Mouse (Mus musculus) thymus, postnatal 25 days (tissue): Measurements from ENCODE around the gene Pus7l.
A peak's percentile ranks its signal among the peaks of the same experiment; 100 is the strongest.
"Not testable (repeated sequence)": the region's sequence is repeated elsewhere in the genome, so short reads cannot be mapped to it uniquely, and the experiment has no call there.

ENCODE experiments used
- DNase-seq: peaks from one replicate; pipeline ENCODE4 v3.0.0; 2022

The Pus7l gene

GRCm38 (mm10) chr15:94542567-94543408 is 559 bp downstream of the Pus7l start:
- DNase-seq = no peak

GRCm38 (mm10) chr15:94539296-94539695 is 4.1 kb downstream of the Pus7l start:
- DNase-seq = no peak

- DNase-seq = no peak
Measured at GRCm38 (mm10) chr15:94535521-94535920, 7.8 kb downstream of the Pus7l start.

GRCm38 (mm10) chr15:94532956-94533355 is 10.4 kb downstream of the Pus7l start:
- no peak for DNase-seq

GRCm38 (mm10) chr15:94532306-94532705 is 11.0 kb downstream of the Pus7l start:
- DNase-seq = no peak

- no peak for DNase-seq
Measured at GRCm38 (mm10) chr15:94530519-94530918, 12.8 kb downstream of the Pus7l start.

- no peak for DNase-seq
Measured at GRCm38 (mm10) chr15:94524956-94525355, 18.4 kb downstream of the Pus7l start.

- no peak for DNase-seq
Measured at GRCm38 (mm10) chr15:94523251-94523650, 20.1 kb downstream of the Pus7l start.

- DNase-seq = no peak
Measured at GRCm38 (mm10) chr15:94520959-94521358, 22.4 kb downstream of the Pus7l start.

GRCm38 (mm10) chr15:94520205-94520900 is 23.0 kb downstream of the Pus7l start:
- DNase-seq = peak; percentile 18

GRCm38 (mm10) chr15:94517913-94518491 is 25.3 kb downstream of the Pus7l start:
- no peak for DNase-seq

- DNase-seq = no peak
Measured at GRCm38 (mm10) chr15:94503451-94504215, 39.7 kb downstream of the Pus7l start.

GRCm38 (mm10) chr15:94499260-94499659 is 44.1 kb downstream of the Pus7l start:
- no peak for DNase-seq

GRCm38 (mm10) chr15:94495936-94496335 is 47.4 kb downstream of the Pus7l start:
- DNase-seq = peak; percentile 7

- DNase-seq = no peak
Measured at GRCm38 (mm10) chr15:94494445-94494844, 48.9 kb downstream of the Pus7l start.

- no peak for DNase-seq
Measured at GRCm38 (mm10) chr15:94489433-94489832, 53.9 kb downstream of the Pus7l start.

GRCm38 (mm10) chr15:94488028-94488427 is 55.3 kb downstream of the Pus7l start:
- DNase-seq = not testable (repeated sequence)

- DNase-seq = no peak
Measured at GRCm38 (mm10) chr15:94482555-94482954, 60.8 kb downstream of the Pus7l start.

GRCm38 (mm10) chr15:94480792-94481191 is 62.6 kb downstream of the Pus7l start:
- no peak for DNase-seq

GRCm38 (mm10) chr15:94480248-94480647 is 63.1 kb downstream of the Pus7l start:
- no peak for DNase-seq

- no peak for DNase-seq
Measured at GRCm38 (mm10) chr15:94479513-94480136, 63.7 kb downstream of the Pus7l start.

GRCm38 (mm10) chr15:94478706-94479105 is 64.6 kb downstream of the Pus7l start:
- peak; percentile 65 for DNase-seq
